Mouse (Mus musculus) gastrocnemius, adult 2 months (tissue): ENCODE results near the gene Tmem108. TPM values are rescaled to one million over a fixed set of nuclear protein-coding genes. Genes with fewer than 3 reads are reported as not detected.
A peak's percentile ranks its signal among the peaks of the same experiment; 100 is the strongest.

Source experiments
- DNase-seq: peaks from one replicate; pipeline ENCODE4 v3.0.0; 2022
- H3K27ac ChIP-seq: fragments of 200-600 bp; 2 replicates; pipeline ENCODE4 v1.8.1; 2022; ENCODE audit warnings: mild to moderate bottlenecking
- H3K4me3 ChIP-seq: fragments of 200-600 bp; 2 replicates; pipeline ENCODE4 v1.8.1; 2022; ENCODE audit warnings: mild to moderate bottlenecking, moderate library complexity
- CTCF ChIP-seq: fragments of 200-600 bp; IDR thresholded peaks from 2 replicates; pipeline ENCODE4 v1.8.1; 2022; ENCODE audit warnings: antibody characterized with exemption, mild to moderate bottlenecking, moderate library complexity
- intact Hi-C: fragments of 180-260 bp; cut with DNase I; formaldehyde crosslinking; loops from one replicate; pipeline ENCODE4 v1.15.1; 2025
- long read RNA-seq, 2 experiments: library from polyadenylated mRNA; stranded (forward); transcript quantifications; one replicate each; pipeline ENCODE4 v2.0.0; 2021
- total RNA-seq, 2 experiments: library from RNA; stranded (reverse); gene quantifications; 2 replicates each; pipeline ENCODE4 v1.2.3; 2021

The Tmem108 gene
- total RNA-seq: not detected
- long read RNA-seq, experiment 1: 0 reads
- long read RNA-seq, experiment 2: 0 reads

DNA sequence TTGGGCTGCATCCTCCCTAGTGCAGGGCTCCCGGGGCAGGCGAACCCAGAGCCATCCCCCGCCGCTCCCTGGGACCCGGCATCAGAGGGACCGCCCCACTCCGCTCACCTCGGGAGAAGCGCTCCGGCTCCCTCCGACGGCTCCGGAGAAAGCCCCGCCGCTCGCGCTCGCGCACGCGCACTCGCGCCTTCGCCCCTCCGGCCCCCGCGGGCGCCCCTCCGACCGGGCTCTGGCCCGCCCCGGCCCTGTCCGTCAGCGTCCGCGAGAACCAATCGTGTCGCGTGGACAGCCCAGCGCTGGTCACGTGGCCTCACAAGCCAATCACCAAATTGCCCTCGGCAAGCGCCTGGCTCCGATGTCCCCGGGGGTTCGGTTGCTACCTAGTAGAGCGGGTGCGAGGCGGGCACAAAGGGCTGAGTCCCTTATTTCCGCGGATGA is at the start of gene Tmem108:
Gene Tmem108 (minus strand): TSS at position 191 of the 438 bp plus-strand sequence.
- no peak within 1 kb of the TSS for H3K27ac ChIP-seq
- peak within 1 kb of the TSS; percentile 73 for H3K4me3 ChIP-seq
- TF ChIP-seq CTCF: no peak
- intact Hi-C loops: no loop called here
- DNase-seq: peak; percentile 79

DNA sequence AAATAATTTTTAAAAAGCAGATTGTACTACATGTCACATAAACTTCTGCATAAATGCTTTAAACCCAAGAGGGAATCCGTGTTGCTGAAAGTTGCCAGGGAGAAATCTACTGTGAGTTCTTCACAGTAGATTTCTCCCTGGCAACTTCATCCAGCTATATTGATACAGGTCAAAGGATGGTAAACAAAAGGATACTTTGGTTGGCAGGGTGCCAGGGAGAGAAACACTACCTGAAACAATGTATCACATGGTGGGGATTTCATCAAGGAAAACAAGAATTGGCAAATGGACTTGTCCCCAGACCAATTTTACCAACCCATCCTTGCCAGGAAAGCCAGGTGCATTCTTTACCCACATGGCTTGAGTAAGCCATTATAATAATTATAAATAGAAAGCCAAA is 27.4 kb upstream of the Tmem108 start:
- no peak overlapping the region for H3K4me3 ChIP-seq
- DNase-seq: no peak
- no peak overlapping the region for H3K27ac ChIP-seq
- TF ChIP-seq CTCF: no peak
- intact Hi-C loops: no loop called here

DNA sequence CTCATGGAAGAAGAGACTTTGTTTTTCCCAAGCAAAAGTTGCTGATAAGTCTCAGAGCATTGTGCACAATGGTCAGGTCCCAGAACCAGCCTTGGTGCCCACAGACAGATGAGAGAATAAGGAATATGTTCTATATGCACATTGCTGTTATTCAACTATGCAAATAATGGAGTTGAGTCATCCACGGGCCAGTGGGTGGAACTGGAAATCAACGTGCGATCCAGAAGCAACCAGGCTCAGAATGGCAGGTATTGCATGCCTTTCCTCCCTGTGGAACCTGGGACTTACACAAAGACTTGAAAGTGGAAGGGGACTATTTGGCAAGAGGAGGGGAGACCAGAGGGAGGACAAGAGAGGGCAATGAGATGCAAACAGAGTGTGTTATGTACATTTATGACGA is 22.5 kb upstream of the Tmem108 start:
- DNase-seq: no peak
- intact Hi-C loops: no loop called here

DNA sequence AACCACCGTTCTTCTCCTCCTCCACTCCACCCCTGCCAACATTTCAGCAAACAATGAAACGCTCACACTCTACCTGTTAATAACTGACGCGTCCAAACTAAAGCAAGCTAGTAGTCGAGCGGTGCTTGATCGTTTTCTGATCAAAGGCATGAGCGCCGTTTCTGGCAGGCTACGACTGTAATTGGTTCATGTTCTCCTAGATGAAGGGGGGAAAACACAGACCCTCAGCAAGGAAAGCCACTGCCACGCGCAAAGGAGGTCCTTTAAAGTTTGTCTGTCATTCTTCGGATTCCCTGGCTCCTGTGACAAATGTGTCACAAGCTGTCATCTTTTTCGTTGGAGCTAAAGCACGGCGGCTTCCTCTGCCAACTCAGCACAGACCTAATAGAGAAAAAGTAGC is 21.6 kb upstream of the Tmem108 start:
- DNase-seq: no peak
- intact Hi-C loops: no loop called here
- Histone ChIP-seq H3K27ac (no peak overlapping the region), H3K4me3 (no peak overlapping the region)
- TF ChIP-seq CTCF: no peak

More for the DNA sequence above, 22.5 kb upstream of the Tmem108 start:
- H3K4me3 ChIP-seq: no peak overlapping the region
- TF ChIP-seq CTCF: no peak
- H3K27ac ChIP-seq: no peak overlapping the region

DNA sequence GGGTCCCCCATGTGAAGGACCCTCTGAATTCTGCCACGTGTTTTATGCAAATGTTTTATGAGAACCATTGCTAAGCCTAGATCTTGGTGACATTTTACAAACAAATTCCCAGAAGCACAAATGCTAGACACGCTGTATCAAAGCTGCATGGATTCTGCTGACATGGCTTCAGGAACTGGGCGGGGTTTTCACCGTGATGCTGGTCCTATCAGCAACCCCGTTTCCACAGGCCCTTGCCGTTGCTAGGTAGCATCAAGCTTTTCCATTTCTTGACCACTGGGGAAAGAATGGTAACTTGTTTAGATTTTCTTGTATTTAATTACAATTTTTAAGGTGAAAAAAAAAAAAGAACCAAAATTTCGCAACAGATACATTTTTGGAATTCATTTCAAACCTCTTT is 20.7 kb upstream of the Tmem108 start:
- no peak for TF ChIP-seq CTCF
- Histone ChIP-seq H3K4me3 (no peak overlapping the region), H3K27ac (no peak overlapping the region)
- intact Hi-C loops: no loop called here
- no peak for DNase-seq

DNA sequence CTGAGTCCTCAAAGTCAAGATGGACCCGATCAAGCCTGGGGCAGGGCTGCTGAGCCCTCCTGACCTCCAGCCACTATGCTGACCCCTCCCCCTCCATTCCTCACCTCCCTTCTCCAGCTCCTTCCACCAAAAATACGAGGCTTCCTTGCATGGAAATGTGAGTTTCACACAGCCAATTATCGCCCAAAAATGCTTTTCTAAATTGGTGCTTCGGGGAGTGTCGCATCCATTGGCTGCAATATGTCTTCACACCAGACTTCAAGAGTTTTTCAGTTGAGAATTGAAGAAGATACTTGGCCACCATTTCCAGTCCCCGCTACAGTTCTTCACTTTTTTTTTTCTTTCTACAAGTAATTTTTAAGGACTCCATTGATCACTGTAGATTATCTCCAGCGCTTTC is 19.8 kb upstream of the Tmem108 start:
- TF ChIP-seq CTCF: no peak
- no peak overlapping the region for H3K4me3 ChIP-seq
- intact Hi-C loops: no loop called here
- H3K27ac ChIP-seq: no peak overlapping the region
- no peak for DNase-seq

DNA sequence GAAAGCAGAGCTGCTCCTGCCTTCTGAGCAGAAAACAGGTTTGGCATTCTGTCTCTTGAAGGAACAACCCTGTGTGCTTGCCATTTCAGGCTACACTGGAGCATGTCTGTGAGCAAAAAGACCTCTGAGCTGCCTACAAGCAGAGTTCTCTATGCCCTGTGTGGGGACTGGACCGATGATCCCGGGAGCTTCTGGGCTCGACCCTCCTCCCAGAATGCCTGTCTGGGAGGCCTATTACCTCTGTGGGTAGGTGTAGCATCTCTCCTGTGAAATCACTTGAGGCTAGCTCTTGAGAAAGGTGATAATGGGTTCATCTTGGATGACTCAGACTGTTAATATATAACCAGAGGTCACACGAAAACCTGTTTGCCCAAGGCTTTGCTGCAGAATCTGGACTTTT is 19.0 kb upstream of the Tmem108 start:
- Histone ChIP-seq H3K27ac (no peak overlapping the region), H3K4me3 (no peak overlapping the region)
- TF ChIP-seq CTCF: no peak
- no peak for DNase-seq
- intact Hi-C loops: no loop called here

DNA sequence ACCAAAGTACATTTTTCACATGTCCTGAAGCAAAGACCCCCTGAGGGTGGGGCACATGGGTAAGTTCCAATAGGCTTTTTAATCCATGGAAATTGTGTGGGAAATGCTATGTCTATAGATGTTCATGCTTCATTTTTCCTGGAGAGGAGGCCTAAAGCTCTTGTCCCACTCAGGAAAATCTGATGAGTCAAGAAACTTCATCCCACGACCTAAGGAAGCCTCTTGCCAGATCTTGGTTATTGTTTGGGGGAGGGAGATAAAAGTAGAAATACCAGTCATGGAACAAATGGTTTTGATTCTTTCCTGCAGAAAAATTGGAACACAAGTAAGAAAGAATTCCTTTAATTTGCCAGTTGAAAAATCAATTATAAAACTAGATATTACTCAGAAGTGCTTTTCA is 16.5 kb upstream of the Tmem108 start:
- no peak for TF ChIP-seq CTCF
- DNase-seq: no peak
- no peak overlapping the region for H3K27ac ChIP-seq
- intact Hi-C loops: no loop called here
- no peak overlapping the region for H3K4me3 ChIP-seq

DNA sequence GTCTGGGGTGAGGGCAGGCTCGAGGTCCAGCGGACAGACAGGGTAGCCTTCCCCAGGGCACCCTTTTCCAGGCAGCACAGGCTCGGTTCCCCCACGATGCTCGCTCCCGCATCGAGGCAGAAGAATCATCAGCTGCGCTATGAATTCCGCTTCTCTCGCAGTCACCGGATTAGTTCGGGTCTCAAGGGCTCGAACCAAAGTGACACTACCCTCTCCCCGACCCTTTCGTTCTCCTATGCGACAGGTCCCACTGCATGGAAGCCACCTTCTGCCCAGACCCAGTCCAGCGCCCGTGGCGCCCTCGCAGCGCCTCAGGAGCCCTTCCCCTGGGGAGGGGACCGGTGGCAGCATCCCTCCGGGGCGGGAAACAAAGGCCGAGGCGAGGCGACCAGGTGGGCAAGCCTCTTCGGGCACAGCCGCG is 476 bp downstream of the Tmem108 start:
- DNase-seq: no peak
- H3K27ac ChIP-seq: no peak overlapping the region
- no peak for TF ChIP-seq CTCF
- H3K4me3 ChIP-seq: peak overlapping the region; percentile 73
- intact Hi-C loops: no loop called here

DNA sequence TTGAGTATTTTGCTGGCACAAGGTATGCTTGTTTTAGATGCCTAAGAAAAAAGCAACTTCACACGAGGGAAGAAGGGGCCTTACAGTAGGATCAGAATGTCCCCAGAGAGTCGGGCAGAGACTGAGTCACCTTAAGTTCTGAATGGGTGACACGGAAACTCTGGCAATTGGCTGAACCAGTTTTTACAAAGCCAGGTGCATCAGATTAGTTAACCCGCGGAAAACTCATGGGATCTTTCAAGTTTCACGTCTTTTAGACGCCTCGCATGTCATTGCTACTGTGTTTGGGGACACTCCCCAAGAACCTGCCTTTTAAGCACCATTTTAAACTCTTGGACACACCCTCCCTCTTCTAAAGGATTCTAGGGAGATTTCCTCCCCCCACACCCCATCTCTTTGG is 1.3 kb downstream of the Tmem108 start:
- intact Hi-C loops: no loop called here
- H3K27ac ChIP-seq: no peak overlapping the region
- no peak overlapping the region for H3K4me3 ChIP-seq

DNA sequence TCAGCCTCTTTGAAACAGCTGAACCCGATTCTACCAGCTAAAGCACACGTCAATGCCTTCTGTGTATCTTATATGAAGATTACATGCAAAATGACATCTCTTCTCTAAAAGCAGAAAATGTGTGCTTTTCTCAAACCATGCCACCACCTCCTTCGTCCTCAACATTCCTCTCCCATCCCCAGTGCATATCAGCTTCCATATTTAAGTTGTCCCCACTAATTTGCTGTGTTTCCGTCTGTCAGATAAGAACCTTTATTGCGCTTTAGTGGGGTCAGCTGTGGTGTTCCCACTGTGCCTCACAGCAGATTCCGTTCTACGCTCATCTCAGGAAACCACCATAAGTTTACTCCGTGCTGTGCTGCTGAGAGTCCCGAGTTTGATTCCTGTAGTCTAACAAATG is 1.8 kb downstream of the Tmem108 start:
- no peak overlapping the region for H3K27ac ChIP-seq
- H3K4me3 ChIP-seq: no peak overlapping the region
- no peak for DNase-seq
- intact Hi-C loops: loop anchor here (2.0 to 5.0 kb wide), 3 partner anchors 135 to 265 kb away; no protein-coding TSS in a partner anchor
- TF ChIP-seq CTCF: no peak

More for the DNA sequence above, 1.3 kb downstream of the Tmem108 start:
- DNase-seq: no peak
- no peak for TF ChIP-seq CTCF

DNA sequence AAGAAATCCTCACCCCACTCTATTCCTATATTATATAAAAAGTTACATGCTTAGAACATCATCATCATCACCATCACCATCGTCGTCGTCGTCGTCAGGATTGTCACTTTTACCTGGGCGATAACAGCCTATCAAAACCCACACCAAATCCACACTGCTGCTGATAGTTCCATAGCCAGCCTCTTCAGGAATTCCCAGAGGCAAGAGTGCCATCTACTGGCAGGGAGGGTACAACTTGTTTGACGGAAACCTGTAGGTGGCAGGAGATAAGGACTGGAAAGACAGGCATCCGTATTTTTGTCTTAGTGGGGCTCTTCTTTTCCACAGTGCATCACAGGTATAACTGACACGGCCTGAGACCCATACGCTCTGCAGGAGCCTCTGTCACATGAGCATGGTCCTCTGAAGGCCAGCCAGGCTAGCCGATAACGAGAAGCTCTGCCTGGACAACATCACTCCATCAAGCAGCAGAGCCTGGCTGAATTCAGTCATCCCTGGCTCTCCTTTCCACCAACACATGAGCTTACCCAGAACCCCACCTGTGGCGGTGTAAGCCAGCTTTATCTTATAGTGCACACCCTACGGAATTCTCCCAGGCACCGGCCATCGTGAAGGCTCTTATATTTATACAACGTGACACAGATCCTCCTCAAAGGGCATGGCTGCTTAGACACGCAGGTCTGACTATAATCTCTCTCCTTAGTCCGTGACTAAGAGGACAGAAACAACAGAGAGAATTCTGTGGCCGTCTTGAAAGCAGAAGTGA is 2.5 kb downstream of the Tmem108 start:
- Histone ChIP-seq H3K27ac (no peak overlapping the region), H3K4me3 (no peak overlapping the region)
- DNase-seq: peak; percentile 65
- intact Hi-C loops: loop anchor here (2.0 to 5.0 kb wide), 3 partner anchors 134 to 264 kb away; no protein-coding TSS in a partner anchor
- TF ChIP-seq CTCF: peak; percentile 87

DNA sequence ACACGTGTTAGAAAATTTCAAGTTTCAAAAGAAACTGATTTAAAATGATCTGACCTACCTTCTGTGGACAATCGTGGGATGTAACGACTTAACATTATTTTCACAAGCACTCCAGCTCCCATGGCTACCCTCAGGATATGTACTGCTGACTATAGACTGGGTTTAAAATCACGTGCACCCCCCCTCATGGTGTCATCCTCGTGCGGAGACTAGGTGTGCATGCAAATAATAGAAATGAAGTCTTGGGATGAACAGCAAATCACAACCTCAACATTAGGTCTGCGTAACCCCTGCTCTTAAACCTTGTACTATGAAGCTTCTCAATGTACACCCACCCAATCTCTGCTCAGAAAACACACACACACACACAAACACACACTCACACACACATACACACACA is 3.4 kb downstream of the Tmem108 start:
- DNase-seq: no peak
- no peak overlapping the region for H3K27ac ChIP-seq
- no peak overlapping the region for H3K4me3 ChIP-seq
- no peak for TF ChIP-seq CTCF
- intact Hi-C loops: loop anchor here (2.0 to 5.0 kb wide), 3 partner anchors 133 to 263 kb away; no protein-coding TSS in a partner anchor

DNA sequence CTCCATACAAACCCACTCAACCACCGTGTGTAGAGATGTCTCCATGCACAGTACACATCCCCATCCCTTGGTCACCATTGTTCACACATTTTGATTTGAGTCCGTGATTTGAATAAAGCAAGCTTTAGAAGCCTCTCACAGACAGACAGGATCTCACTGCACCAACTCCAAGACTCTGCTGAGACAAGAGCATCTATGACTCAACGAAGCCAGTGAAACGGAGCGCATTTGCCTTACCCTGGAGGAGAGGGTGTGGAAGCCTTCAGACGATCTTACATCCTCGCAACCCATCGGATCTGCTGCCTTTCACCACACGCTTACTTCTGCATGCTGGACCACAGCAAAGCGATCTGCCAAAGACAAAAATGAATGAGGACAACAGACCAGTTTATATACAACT is 9.0 kb downstream of the Tmem108 start:
- H3K4me3 ChIP-seq: no peak overlapping the region
- H3K27ac ChIP-seq: no peak overlapping the region
- no peak for TF ChIP-seq CTCF
- DNase-seq: no peak
- intact Hi-C loops: no loop called here
